Mouse (Mus musculus) midbrain, embryonic 11.5 days (tissue): ENCODE measurements around the gene Abtb2. TPM values are rescaled to one million over a fixed set of nuclear protein-coding genes. Genes with fewer than 3 reads are reported as not detected.

Source experiments
- ATAC-seq: fragments of 200-750 bp; cut with Nextera tagmentation; 2 replicates; pipeline ENCODE4 v1.8.0; 2017; ENCODE audit warnings: moderate TSS enrichment, moderate library complexity; ENCODE audit not compliant: low FRiP score
- DNase-seq: peaks from one replicate; pipeline ENCODE4 v3.0.0; 2015; ENCODE audit warnings: low spot score; ENCODE audit errors: missing footprints
- H3K27ac ChIP-seq: fragments of 300-500 bp; sonication (generic); 2 replicates; pipeline ENCODE4 v1.5.1; 2014; ENCODE audit warnings: low read depth, low read length
- H3K27me3 ChIP-seq: fragments of 300-500 bp; sonication (generic); 2 replicates; pipeline ENCODE4 v1.6.1; 2014; ENCODE audit warnings: mild to moderate bottlenecking, low read length, moderate library complexity, mixed read lengths; ENCODE audit not compliant: control insufficient read depth, insufficient read depth
- H3K36me3 ChIP-seq: fragments of 300-500 bp; sonication (generic); 2 replicates; pipeline ENCODE4 v1.6.1; 2014; ENCODE audit warnings: mild to moderate bottlenecking, low read length, moderate library complexity, mixed read lengths; ENCODE audit not compliant: control insufficient read depth, insufficient read depth
- H3K4me1 ChIP-seq: fragments of 300-500 bp; sonication (generic); 2 replicates; pipeline ENCODE4 v1.6.1; 2014; ENCODE audit warnings: low read length; ENCODE audit not compliant: control insufficient read depth, insufficient read depth
- H3K4me2 ChIP-seq: fragments of 300-500 bp; sonication (generic); 2 replicates; pipeline ENCODE4 v1.6.1; 2014; ENCODE audit warnings: mild to moderate bottlenecking, moderate library complexity
- H3K4me3 ChIP-seq: fragments of 300-500 bp; sonication (generic); 2 replicates; pipeline ENCODE4 v1.5.1; 2014; ENCODE audit warnings: low read depth, low read length
- H3K9ac ChIP-seq: fragments of 300-500 bp; sonication (generic); 2 replicates; pipeline ENCODE4 v1.6.1; 2014; ENCODE audit warnings: low read length
- H3K9me3 ChIP-seq: fragments of 300-500 bp; sonication (generic); 2 replicates; pipeline ENCODE4 v1.6.1; 2016; ENCODE audit warnings: low read length; ENCODE audit not compliant: control insufficient read depth
- WGBS: fragments of 180-500 bp; shearing (Covaris S2); extraction: QIAGEN DNeasy Blood & Tissue Kit; methylation state at CpG from one replicate; pipeline ENCODE4 v1.1.7; 2014; 5-methylcytosine and 5-hydroxymethylcytosine counted together
- polyA plus RNA-seq: library from polyadenylated mRNA; unstranded; fragments of >200 nt; fragmentation: Nextera tagmentation; extraction: Ambion mirVana; gene quantifications from 2 replicates; pipeline ENCODE4 v1.2.1, GENCODE M21; 2014

The Abtb2 gene
- polyA plus RNA-seq, 1 experiment from 2014 or later, result 12.1 TPM

DNA sequence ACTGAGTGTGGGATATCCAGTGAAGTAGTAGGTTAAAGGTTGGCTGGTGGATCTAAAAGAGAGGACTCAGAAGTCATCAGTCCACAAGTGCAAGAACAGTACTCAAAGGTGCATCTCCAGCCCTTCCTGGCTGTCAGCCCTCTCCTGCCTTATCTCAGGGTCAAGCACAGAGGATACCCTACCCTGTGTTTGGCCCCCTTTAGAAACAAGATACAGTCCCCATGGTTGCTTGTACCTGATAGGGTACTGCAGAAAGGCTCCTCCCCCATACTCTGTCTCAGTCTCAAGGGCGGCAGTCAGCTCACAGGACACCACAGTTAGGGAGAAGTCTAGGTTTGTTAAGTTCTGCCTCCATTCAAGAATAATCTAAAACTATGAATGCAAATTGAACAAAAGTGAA, 37.8 kb downstream of the Abtb2 start:
- no peaks in the 10 kb centered on the region for H3K27me3 ChIP-seq
- ATAC-seq, result no peak
- H3K36me3 ChIP-seq, result no peaks in the 10 kb centered on the region
- no peak overlapping the region for H3K4me2 ChIP-seq
- H3K27ac ChIP-seq, result no peak overlapping the region
- H3K4me3 ChIP-seq, result no peak overlapping the region
- WGBS, result 57% methylated on average over 1 of the region's 1 CpGs
- no peak overlapping the region for H3K9ac ChIP-seq
- H3K9me3 ChIP-seq, result no peaks in the 10 kb centered on the region
- DNase-seq, result no peak
- H3K4me1 ChIP-seq, result peaks cover 5% of the 10 kb centered on the region; the same call in 1 of the 2 replicates

DNA sequence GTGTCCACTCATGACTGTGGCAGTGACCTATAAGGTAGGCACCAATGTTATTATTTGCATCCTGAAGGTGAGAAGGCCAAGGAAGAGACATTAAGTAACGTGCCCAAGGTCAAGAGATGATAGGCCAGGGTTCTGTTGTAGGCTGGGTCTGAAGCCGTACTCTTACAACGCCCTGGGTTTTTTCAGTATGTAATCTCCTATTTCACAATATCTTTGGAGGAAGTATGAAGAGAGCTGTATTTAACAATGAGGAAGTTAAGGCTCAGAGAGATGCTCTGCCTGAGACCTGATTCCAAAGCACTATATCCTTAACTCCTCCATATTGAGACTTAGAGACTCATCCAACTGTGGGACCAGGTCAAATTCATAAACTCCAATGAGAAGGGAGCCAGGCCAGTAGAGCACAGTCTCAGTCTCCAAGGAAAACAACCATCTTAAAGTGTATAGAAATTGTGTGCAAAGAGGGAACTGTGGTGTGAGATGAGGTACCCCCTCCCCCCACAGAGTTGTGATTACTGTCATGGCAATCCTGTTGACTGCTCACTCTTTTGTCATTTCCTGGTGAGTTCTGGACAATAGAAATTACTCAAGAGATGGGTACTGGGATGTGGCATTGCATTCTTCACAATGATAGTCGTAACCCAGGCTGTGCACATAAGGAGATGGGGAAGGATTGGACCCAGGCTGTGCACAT, 39.8 kb downstream of the Abtb2 start:
- H3K4me3 ChIP-seq, result no peak overlapping the region
- H3K9me3 ChIP-seq, result no peaks in the 10 kb centered on the region
- no peak overlapping the region for H3K4me2 ChIP-seq
- no peaks in the 10 kb centered on the region for H3K27me3 ChIP-seq
- DNase-seq (no peak), ATAC-seq (no peak)
- no peak overlapping the region for H3K27ac ChIP-seq
- no peaks in the 10 kb centered on the region for H3K36me3 ChIP-seq
- H3K4me1 ChIP-seq, result no peaks in the 10 kb centered on the region
- H3K9ac ChIP-seq, result no peak overlapping the region
- 90% methylated on average over 4 of the region's 4 CpGs for WGBS

DNA sequence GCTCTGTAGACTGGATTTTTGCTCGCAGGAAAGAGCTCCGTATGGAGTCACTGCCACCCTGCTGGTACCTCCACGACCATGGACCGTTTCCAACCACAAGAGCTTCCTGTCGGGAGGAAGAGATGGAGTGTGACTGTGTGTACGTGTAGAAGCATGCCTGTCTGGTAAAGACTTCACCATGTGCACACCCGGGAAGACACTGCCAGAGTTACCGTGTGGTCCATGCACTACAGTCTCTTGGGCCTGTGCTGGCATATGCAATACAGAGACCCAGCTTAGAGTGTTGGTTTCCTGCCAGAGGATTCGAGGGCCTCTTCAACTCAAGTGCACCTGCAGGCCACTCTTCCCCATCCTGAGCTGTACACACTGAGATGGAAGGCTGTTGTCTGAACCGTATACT, 41.8 kb downstream of the Abtb2 start:
- WGBS, result 88% methylated on average over 10 of the region's 10 CpGs
- no peak overlapping the region for H3K4me3 ChIP-seq
- no peaks in the 10 kb centered on the region for H3K36me3 ChIP-seq
- no peaks in the 10 kb centered on the region for H3K4me1 ChIP-seq
- H3K4me2 ChIP-seq, result no peak overlapping the region
- ATAC-seq (no peak), DNase-seq (no peak)
- no peak overlapping the region for H3K9ac ChIP-seq
- no peak overlapping the region for H3K27ac ChIP-seq
- H3K9me3 ChIP-seq, result no peaks in the 10 kb centered on the region
- no peaks in the 10 kb centered on the region for H3K27me3 ChIP-seq

DNA sequence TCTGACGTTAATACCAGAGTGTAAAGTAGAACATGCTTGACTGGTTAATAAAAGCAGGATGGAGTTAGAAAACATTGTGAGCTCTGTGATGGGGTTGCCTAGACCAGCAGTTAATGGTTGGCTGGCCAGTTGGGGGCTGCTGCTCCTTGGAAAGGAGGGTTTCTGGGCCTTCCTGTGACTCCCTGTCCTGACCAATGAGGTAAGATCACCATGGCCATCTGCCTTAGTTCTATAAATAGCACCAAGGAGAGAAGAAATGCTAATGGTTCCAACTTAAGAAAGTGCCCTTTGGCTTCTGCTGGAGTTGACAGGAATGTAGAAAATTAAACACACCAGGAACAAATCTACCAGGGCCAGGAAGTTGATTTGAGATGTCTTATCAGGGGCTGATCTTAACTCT, 42.8 kb downstream of the Abtb2 start:
- no peak for DNase-seq
- Histone ChIP-seq H3K27ac (no peak overlapping the region), H3K27me3 (no peaks in the 10 kb centered on the region), H3K4me2 (no peak overlapping the region), H3K9me3 (no peaks in the 10 kb centered on the region), H3K36me3 (no peaks in the 10 kb centered on the region), H3K4me3 (no peak overlapping the region), H3K4me1 (no peaks in the 10 kb centered on the region), H3K9ac (no peak overlapping the region)
- WGBS, result 42% methylated on average over 1 of the region's 1 CpGs
- no peak for ATAC-seq

DNA sequence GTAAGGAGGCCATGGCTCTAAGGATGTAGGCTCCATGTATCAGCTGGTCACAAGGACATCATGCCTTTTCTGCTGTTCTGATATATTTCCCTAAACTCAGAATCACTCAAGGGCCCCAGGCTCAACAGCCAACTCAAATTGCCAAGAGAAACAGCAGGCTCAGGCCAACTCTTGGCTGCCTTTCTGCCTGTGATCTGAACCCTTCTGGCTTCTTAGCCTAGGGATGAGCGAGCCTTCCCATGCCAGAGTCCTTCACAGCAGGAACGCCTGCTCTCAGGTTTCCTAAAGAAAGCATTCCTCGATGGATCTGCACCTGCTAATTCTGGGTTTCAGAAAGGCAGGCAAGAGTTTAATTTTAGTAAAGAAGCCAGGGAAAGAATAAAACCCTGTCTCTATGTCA, 43.4 kb downstream of the Abtb2 start:
- H3K27me3 ChIP-seq, result no peaks in the 10 kb centered on the region
- H3K4me2 ChIP-seq, result no peak overlapping the region
- 39% methylated on average over 3 of the region's 3 CpGs for WGBS
- no peaks in the 10 kb centered on the region for H3K36me3 ChIP-seq
- no peak overlapping the region for H3K27ac ChIP-seq
- ATAC-seq, result no peak
- H3K9ac ChIP-seq, result no peak overlapping the region
- DNase-seq, result no peak
- H3K4me1 ChIP-seq, result no peaks in the 10 kb centered on the region
- H3K4me3 ChIP-seq, result no peak overlapping the region
- no peaks in the 10 kb centered on the region for H3K9me3 ChIP-seq

DNA sequence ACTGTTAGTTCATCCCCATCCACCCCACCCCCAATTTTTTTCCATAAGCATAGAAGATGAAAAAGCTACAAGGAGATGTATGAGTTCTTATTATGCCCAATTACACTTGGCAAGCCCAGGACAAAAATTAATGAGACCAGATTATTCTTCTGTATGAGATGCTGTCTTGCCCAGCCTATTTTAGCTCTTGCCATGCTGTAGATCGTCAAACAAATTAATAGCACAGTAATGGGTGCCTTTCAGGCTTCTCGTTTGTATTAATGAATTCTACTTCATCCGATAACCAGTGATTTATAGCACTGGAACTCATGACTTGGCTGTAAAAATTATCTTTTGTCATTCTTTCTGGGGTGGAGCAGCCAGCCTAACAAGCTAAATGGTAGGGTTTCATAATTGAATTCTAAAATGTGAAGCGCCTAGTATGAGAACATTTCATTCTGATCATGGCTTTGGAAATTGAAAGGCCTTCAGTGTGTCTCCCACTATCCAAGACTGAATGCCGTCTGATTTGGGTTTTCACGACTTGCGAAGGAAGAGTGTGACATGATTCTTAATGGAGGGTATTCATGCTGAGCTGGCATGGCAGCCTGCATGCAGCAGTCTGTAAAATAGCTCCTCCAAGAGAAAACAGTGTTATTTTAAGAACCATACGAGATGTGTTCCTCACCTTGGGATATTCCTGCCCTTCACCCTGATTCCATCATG, 44.9 kb downstream of the Abtb2 start:
- Histone ChIP-seq H3K4me3 (no peak overlapping the region), H3K27ac (no peak overlapping the region), H3K4me2 (no peak overlapping the region), H3K4me1 (no peaks in the 10 kb centered on the region), H3K9me3 (no peaks in the 10 kb centered on the region), H3K36me3 (no peaks in the 10 kb centered on the region), H3K27me3 (no peaks in the 10 kb centered on the region), H3K9ac (no peak overlapping the region)
- ATAC-seq (no peak), DNase-seq (no peak)
- WGBS, result 87% methylated on average over 8 of the region's 8 CpGs

DNA sequence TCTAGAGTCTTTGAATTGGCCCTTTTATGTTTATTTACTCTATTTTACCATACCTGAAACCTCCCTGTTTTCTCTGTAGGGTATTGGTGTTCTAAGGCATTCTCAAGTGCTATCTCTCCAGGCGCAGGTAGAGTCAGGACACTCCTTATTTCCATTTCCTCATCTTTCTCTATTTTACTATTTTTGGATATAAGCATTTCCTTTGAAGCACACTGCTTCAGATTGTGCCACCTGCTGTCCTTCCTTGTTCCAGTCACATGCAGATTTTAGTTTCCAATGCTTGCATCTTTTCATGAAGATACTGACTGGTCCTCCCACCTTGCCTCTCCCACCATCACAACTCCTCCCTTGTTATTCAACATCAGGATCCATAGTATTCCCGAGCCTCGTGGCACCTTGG, 47.8 kb downstream of the Abtb2 start:
- no peaks in the 10 kb centered on the region for H3K27me3 ChIP-seq
- H3K36me3 ChIP-seq, result no peaks in the 10 kb centered on the region
- H3K4me3 ChIP-seq, result no peak overlapping the region
- H3K4me2 ChIP-seq, result no peak overlapping the region
- no peak overlapping the region for H3K27ac ChIP-seq
- no peak for DNase-seq
- ATAC-seq, result no peak
- H3K9ac ChIP-seq, result no peak overlapping the region
- WGBS, result 74% methylated on average over 3 of the region's 3 CpGs
- no peaks in the 10 kb centered on the region for H3K4me1 ChIP-seq
- H3K9me3 ChIP-seq, result no peaks in the 10 kb centered on the region

DNA sequence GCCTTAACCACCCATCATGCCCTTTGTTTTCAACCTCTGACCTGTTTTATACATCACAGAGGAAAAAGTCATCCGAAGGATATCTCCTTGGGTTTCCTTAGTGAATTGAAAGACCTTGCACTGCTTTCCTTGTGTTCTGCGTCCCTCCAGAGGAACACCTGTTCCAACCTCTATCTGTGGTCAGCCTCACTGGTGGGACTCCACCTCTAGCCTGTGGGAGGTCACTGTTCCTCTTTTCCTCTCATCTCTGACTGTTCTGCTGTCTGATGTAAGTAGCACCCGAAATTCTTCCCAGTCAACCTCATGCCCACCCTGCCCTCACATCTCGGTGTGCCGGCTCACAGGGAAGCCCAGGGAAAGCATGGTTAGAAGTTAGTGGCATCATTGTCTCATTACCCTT, 48.9 kb downstream of the Abtb2 start:
- no peaks in the 10 kb centered on the region for H3K36me3 ChIP-seq
- H3K27ac ChIP-seq, result no peak overlapping the region
- H3K4me1 ChIP-seq, result no peaks in the 10 kb centered on the region
- no peak overlapping the region for H3K9ac ChIP-seq
- no peaks in the 10 kb centered on the region for H3K27me3 ChIP-seq
- H3K9me3 ChIP-seq, result no peaks in the 10 kb centered on the region
- H3K4me3 ChIP-seq, result no peak overlapping the region
- no peak for ATAC-seq
- no peak for DNase-seq
- 91% methylated on average over 5 of the region's 5 CpGs for WGBS
- no peak overlapping the region for H3K4me2 ChIP-seq

DNA sequence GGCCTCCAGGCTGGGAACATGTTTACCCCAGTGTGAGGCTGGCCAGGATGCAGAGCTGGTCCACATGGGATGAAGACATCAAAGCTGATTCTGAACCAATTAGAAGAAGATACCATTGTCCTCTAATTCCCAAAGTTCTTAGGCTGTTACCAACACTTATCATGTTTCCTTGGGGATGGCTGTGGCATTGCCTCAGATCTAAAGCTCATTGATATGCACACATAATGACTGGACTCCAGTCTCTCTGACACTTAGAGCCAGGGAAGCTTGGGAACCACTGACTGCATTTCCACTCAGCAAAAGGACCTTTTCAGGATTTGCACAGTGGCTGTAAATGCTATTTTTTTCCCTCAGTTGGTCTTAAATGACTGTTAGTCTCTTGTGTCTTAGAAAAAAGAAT, 52.3 kb downstream of the Abtb2 start:
- H3K9ac ChIP-seq, result no peak overlapping the region
- H3K4me1 ChIP-seq, result peaks cover 8% of the 10 kb centered on the region
- H3K27ac ChIP-seq, result no peak overlapping the region
- no peak overlapping the region for H3K4me2 ChIP-seq
- no peaks in the 10 kb centered on the region for H3K27me3 ChIP-seq
- no peak for DNase-seq
- no peaks in the 10 kb centered on the region for H3K9me3 ChIP-seq
- H3K4me3 ChIP-seq, result no peak overlapping the region
- H3K36me3 ChIP-seq, result no peaks in the 10 kb centered on the region
- no peak for ATAC-seq
